Mouse (Mus musculus) 416B (cell line): Measurements from ENCODE around the gene Trpv1.

Source experiments
- DNase-seq: peaks from one replicate; pipeline ENCODE4 v3.0.0; 2011; ENCODE audit warnings: low read depth

Trpv1 gene

DNA sequence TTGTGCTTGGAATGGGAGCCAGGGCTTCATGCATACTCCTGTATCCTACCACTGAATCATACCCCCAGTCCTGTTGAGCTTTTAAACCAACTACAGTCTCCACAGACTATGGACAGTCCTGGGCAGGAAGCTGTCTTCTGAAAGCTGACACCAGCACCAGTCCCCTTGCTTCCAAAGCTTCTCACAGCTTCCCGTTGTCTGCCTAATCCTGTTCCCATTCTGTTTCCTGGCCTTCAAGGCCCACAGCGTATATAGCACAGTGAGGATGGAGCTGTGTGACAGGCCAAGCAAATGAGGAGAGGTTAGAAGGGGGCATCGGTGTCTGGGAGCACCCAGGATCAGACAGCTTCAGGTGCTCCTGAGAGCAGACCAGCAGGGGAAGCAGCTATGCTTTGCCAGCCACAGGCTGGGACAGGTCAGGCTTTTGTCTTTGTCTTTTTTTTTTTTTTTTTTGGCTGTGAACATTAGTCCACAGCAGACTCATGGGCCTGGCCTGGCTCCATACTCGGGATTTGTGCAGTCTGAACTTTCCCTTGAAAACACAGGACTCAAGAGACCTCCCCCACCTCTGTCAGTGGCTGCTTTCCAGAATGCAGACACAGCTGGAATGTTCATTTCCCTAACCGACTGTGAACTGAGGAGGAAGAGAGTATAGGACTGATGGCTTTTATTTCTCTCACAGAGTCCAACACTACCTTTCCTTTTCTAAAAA, 2.1 kb downstream of the Trpv1 start:
- no peak for DNase-seq

DNA sequence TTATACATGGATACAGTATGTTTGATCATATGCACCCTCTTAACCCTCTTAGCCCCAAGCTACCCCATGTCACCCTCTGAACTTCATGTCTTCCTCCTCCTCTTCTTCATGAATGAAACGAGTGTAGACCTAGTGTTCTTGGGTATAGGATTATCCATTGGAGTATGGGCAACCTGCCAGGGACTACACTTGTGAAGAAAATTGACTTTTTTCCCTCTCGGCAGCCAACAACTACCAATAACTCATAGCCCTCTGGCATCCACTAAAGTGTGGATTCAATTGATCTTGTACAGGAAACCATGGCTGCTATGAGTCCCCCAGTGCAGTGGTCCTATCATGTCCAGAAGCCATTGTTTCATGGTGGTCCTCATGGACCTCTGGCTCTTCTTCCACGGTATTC, 2.6 kb downstream of the Trpv1 start:
- DNase-seq: no peak

DNA sequence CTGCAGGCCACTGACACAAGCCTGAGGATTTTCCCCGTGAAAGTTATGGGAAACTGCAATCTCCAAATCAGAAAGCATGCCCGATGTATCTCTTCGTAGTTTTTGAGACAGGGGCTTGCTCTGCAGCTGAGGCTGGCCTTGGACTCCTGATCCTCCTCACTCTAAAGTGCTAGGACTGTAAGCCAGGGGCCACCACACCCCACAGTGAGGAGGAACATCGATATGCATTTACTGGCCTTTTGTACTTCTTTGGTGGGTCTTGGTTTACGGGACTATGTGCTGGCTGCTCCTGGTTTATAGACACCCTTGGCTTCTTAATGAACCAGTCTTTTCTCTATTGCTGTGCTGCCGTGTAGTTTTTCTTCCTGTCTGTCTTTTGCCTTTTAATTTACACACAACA, 8.1 kb downstream of the Trpv1 start:
- DNase-seq: no peak

DNA sequence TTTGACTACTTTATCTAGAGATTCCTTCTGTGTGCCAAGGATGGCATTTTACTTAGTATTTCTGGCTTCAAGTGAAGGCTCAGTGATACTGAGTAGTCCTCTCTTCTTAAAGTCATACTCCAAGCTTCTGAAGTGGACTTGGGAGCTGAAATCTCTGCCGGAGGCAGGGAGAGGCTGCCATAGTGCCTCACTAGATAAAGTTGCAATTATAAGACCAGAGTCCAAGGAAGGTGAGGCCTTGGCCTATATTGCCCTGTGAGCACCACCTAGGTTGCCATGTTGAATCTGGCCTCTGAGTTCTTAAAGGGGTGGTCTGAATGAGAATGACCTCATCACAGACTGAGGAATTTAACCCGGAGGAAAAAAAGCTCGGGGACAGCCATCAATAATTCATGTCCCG, 8.7 kb downstream of the Trpv1 start:
- DNase-seq: no peak

DNA sequence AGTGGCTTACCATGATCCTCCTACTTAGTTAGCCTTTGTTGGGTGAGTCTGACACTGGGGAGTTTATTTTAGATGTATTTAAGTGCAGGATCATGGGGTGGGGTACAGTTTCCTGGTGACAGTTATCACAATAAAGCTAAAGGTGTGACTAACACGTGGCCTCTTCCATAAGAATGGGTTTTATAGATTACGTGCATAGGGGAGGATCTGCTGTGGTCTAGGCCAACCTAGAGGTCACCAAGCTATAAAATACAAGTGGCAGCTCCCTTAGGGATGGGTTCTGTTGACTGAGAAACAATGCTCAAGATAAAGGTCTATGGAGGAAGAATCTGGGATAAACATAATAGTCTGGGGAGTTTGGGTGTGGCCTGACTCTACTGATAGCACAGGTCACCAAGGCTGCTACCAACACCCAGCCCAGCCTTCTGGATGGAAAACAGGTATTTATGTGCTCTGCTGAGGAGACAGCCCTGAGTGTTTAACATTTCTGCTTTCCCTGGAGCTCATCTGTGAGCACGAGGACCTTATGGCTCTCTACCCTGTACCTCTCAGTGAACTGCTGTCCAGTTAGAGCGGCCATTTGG, 23.4 kb downstream of the Trpv1 start:
- no peak for DNase-seq

DNA sequence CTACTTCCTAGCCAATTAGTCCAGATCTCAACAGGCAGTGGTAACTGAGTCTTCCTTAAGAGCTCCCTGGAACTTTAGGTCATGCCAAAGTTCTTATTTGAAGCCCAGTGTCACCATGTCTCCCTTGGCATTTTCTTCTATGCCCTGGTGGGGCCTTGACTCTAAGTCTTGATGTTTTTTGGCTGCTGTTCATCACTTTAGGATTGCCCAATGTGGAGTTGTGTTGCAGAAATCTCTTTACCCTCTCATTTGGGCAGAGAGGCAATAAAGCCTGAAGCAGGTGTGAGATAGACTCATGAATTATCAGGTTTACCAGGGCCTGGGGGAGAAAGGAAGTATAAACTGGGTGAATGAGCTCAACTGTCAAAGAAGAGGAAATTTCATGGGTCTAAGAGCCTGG, 24.6 kb downstream of the Trpv1 start:
- no peak for DNase-seq

DNA sequence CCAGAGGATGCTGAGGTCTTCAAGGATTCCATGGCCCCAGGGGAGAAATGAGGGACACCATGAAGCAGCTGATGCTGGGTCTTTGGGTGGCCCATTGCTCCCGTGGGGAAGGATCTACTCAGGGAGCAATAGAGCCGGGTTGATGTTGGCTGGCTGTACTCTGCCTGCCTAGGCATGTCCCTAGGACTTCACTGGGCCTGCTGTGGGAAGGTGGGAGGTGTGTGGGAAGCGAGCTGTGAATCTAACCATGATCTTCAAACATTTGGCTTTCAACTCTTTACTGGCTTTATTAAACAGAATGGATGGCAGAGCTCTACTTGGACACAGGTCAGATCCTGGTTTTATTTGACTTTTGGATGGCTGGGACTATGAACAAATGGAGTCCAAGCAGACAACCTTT, 26.4 kb downstream of the Trpv1 start:
- DNase-seq: no peak

DNA sequence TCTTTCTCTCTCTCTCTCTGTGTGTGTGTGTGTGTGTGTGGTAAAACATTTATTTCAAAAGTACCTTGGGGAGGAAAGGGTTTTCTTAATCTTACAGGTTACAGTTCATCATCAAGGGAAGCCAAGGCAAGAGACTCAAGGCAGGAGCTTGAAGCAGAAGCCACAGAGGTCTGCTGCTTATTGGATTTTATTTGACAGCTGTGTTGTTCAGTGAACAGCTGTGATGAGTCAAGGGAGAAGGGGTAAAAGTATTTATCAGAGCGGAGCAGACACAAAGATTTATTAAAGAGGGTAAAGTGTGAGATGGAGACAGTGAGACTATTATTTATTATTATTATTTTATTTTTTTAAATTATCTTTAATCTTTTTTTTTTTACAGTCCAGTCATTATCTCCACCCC, 27.3 kb downstream of the Trpv1 start:
- no peak for DNase-seq

DNA sequence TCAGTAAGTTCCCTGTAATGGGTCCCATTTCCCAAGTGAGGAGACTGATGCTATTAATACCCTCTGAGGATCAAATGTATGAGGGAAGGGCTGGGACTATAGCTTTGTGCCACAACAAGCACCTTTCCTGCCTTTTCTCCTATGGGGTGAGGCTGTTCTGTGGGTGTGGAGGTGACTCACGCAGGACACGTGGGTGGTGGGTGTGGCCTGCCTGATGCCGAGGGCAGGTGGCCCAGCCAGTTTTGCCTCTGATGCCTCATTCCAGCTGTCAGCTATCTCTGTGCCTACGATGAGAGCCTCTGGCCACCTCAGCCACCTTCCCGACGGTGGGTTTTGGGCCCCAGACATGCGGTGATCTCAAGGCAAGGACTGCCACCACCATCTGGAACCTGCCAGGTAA, 33.2 kb downstream of the Trpv1 start, which contains the start of gene Trpv3:
Gene Trpv3 (plus strand): TSS at position 122 of the 400 bp plus-strand sequence.
- DNase-seq: no peak

DNA sequence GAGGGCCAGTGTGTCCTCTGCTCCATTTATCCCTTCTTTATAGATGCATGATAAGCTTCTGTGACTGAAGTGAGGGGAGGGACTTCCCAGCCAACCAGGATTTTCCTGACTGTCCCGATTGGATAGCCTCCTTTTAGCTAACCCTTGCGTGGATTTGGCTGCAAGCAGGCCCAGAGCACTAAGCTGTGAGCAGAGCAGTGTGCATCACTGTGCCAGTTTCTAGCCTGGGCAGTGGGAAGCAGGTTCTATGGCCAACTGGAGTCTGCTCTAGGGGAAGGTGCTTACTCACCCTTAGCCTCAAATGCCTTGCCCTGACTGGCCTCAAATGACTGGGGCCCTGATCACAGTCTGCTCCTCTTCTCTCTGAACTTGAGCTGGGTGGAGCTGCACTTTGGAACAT, 40.7 kb downstream of the Trpv1 start:
- DNase-seq: no peak

DNA sequence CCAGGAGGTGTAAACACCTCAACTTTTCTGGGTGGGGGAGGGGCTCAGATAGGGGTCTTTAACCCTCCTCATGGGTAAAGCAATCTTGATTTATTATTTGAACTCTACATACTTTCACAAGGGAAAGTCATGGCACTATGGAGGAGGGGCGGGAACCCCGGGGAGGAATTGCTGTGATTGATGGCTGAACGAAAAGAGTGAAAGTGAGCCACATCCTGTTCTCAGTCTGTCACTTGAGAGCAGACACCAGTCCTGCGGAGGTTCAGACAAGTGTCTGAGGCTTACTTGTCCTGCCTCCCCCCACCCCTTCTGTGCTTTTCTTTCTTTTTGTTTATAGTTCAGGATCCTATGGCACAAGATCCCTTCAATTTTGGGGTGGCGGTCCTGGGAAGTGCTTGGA, 46.6 kb downstream of the Trpv1 start:
- no peak for DNase-seq

DNA sequence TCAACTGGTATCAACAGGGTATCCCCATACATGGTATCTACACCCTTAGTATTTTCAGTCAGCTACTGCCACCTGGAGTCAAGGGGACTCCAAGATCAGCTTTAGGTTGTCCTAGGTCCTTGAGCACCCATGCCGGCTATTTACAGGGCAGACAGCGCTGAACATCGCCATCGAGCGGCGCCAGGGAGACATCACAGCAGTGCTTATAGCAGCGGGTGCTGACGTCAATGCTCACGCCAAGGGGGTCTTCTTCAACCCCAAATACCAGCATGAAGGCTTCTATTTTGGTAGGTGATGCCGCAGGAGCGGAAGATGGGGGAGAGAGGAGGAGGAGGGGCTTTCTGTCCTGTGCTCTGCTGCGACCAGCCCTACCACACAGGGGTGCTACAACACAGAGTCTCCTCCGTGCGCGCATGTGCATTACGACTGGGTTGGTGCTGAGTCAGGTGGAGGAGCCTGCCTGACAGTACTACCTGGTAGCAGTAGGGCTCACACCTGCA, 47.5 kb downstream of the Trpv1 start:
- DNase-seq: peak; percentile 17

DNA sequence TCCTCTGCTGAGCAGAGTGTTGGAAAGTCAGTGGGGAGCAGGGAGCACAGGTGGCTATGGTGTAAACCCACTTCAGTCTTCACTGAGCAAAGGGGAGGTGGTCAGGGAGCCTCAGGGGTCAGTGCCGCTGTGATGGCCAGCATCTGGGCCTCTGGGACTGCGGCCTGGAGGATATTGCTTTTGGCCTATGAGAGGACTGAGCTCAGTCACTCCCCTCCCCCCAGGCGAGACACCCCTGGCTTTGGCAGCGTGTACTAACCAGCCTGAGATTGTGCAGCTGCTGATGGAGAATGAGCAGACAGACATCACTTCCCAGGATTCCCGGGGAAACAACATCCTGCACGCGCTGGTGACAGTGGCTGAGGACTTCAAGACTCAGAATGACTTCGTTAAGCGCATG, 49.3 kb downstream of the Trpv1 start:
- DNase-seq: no peak

DNA sequence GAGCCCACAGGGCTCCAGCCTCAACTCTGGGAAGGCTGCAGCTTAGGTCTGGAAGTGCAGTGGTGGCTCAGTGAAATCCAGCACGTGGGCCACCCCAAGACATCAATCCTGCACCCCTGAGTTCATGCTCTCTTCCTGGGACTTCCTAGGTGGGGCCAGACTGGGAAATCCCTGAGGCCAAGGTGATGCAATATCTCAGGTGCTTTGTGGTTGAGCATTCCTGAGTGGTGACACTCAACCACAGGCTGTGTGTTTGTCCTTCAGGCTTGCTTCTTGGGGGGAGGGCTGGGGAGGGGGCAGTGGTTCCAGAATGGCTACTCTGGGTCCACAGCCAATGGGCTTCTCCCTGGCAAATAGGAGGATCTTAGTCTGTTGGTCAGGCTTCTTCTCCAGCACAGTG, 49.8 kb downstream of the Trpv1 start:
- DNase-seq: no peak

DNA sequence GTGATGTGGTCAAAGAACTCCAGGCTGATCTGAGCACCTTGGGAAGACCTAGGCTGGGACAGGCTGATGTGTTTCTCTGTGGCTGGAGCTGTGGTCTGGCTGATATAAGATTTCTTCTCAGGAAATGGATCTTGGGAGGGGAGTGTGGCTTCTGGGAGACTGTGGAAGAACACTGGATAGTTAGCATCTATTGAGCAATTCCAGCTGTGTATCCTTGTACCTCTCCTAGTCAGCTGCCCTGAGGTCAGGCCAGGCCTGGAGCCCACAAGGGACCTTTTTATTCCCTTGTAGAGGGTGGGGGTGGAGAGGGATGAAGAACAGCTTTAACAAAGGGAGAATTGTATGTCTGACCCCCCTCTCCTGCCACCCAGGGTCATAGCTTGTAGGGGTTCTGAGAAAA, 50.3 kb downstream of the Trpv1 start:
- no peak for DNase-seq

DNA sequence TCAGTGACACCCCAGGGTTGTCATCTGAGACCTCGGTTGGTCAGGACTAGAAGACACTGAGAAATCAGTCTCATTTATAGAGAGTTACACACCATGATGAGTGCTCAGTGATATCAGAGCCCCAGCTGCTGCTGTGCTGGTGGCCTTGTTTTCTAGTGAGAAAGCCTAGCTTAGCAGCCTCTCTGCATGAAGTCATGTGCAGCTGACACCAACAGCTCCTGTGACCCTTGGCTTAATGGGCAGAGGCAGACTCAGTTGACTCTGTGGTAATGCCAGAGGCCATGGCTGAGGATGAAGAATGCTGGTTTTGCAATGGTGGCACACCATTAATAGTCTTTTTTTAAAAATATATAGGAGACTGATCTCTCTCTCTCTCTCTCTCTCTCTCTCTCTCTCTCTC, 55.5 kb downstream of the Trpv1 start:
- no peak for DNase-seq

DNA sequence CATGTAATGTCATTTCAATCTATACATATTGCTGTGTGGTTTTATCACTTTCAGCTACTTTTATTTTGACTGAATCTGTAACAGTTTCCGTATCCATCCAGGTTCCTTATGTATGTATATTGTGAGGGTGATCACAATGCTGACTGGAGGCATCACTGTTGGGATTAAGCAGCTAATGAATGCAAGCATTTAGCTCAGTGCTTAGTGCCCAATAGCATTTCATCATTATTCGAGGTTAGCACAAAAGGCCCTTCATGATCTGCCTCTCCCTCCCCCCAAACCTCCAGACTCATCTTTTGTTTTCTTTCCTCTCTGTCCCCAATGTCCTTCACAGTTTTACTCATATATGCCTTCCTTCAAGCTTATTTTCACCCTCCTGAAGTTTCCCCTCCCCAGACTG, 69.0 kb downstream of the Trpv1 start:
- no peak for DNase-seq
